Mouse (Mus musculus) left cerebral cortex, adult 18-20 months (tissue): ENCODE measurements around the gene Il17rd. TPM values are rescaled to one million over a fixed set of nuclear protein-coding genes. Genes with fewer than 3 reads are reported as not detected.
A peak's percentile ranks its signal among the peaks of the same experiment; 100 is the strongest.

Experiments used
- DNase-seq, 2 experiments: peaks; one replicate each; pipeline ENCODE4 v3.0.0; 2021 to 2022; ENCODE audit warnings: low spot score in 2 of 2, mixed read lengths in 1 of 2
- long read RNA-seq, 2 experiments: library from polyadenylated mRNA; stranded (forward); transcript quantifications; one replicate each; pipeline ENCODE4 v2.0.0; 2021
- total RNA-seq, 2 experiments: library from RNA; stranded (reverse); gene quantifications; 2 replicates each; pipeline ENCODE4 v1.2.3; 2021

Il17rd gene
- 1 to 10 TPM; 2.1 to 2.6 TPM for total RNA-seq
- long read RNA-seq, experiment 1, result 0 reads
- long read RNA-seq, experiment 2, result 0 reads

GRCm38 (mm10) chr14:27038783-27039182, at the start of gene Il17rd:
Gene Il17rd (plus strand): TSS chr14:27038941.
- DNase-seq, result peak; percentile 76 to 86

- DNase-seq, result no peak
Observed at GRCm38 (mm10) chr14:26991622-26992021, 47.1 kb upstream of the Il17rd start.

DNA sequence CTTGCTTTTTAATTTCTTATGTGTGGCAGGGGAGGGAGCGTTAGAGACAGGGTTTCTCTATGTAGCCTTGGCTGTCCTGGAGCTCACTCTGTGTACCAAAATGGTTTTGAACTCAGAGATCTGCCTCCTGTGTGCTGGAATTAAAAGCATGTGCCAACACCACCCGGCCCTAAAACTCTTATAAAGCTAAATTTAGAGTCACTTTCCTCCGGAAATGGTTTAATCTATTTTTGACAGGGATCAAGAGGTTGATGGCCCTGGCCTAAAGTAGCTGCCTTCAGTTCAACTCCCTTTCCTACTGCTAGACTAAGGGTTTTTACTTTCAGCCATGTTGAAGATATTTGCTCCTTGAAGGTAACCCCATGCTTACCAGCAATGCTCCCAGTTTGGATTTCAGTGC, 45.3 kb upstream of the Il17rd start:
- DNase-seq, result no peak

- no peak for DNase-seq
Observed at GRCm38 (mm10) chr14:26994211-26994741, 44.5 kb upstream of the Il17rd start, which contains the start of gene Hesx1. Gene Hesx1 (plus strand): TSS chr14:26994416.

GRCm38 (mm10) chr14:26996257-26996656, 42.5 kb upstream of the Il17rd start:
- no peak for DNase-seq

DNA sequence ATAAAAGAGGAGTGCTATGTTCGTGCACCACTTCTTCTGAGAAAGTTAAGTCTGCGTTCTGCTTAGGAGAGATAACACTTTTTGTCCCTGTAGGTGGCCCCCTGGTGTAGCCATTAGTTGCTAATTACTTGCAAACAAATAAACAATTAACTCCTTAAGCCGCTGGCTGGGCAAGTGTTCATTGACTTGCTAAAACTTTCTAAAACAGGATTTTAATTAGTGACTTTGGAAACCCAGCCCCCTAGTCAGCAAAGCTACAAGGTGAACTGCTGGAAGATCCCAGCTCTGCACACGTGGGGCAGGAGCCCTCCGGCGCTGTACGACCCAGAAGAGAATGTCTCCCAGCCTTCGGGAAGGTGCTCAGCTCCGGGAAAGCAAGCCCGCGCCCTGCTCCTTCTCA, 38.4 kb upstream of the Il17rd start:
- DNase-seq, result no peak

DNA sequence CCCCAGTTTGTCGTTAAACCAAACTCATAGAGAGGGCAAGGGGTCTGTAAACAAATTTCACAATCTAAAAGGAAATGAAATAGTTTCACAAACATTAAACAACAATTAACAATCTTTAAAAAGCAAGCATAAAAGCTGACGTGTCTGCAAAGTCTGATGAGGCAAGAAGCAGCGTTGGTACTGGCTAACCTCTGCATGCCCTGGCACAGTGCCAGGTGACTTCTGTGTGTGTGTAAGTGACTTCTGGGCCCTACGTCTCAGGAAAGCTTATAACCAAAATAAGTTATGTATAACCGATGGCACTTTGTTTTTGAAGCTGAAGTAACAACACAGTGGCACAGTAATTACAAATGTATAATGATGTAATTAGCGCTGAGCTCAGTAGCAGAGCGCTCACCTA, 33.8 kb upstream of the Il17rd start:
- no peak for DNase-seq

DNA sequence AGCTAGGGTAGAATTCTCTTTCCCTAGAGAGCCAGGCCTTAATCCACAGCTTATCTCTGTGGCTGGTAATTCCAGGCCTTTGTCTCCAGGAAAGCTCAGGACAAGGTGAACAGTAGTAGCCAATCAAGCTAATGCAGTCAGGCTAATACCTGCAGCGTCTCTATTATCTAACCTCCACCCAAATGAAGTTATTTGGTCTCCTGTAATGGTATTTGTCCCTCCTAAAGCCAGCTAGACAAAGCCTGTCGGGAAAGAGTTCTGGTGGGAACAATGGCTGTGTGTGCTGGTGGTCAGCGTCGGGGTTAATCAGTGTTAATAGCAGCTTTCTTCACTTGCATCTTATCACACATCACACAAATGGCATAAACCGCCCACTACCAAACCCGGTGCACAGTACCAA, 32.8 kb upstream of the Il17rd start:
- no peak for DNase-seq

GRCm38 (mm10) chr14:27011561-27011960, 27.2 kb upstream of the Il17rd start:
- DNase-seq, result no peak

- DNase-seq, result no peak
Observed at GRCm38 (mm10) chr14:27013658-27014057, 25.1 kb upstream of the Il17rd start.

DNA sequence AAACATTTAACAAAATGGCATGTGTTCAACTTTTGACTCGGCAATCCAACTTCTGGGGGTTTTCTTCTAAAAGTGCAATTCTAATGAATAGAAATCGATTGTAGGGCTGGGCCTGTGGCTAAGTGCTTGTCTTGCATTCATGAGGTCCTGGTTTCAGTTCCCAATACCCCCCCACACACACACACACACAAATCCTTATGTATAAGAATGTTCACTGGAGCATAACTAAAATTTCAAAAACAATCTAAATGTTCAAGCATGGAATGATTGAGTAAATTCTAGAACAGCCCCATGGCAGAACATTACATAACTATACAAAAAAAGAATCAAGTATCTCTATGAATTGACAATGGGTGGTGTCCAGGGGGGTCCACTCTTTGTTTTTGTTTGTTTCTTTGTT, 20.8 kb upstream of the Il17rd start:
- no peak for DNase-seq

GRCm38 (mm10) chr14:27019850-27020249, 18.9 kb upstream of the Il17rd start:
- no peak for DNase-seq

GRCm38 (mm10) chr14:27022876-27023275, 15.9 kb upstream of the Il17rd start:
- DNase-seq, result peak in 1 of 2 experiments; percentile 20

DNA sequence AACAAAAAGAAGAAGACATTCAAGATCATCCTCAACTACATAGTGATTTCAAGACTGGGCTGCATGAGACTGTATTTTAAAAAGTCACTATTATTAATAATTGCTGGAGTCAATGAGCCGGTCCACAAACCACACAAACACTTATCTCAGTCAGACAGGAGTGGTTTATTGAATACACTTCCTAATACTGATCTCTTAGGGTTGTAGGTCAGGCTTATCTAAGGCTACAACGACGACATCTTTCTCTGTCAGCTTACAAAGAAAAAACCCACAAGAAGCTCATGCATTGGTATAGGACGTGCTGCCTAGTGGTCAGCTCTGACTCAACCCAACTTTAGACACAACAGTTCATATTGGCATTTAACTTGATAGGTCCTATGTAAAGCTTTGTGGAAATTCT, 14.1 kb upstream of the Il17rd start:
- DNase-seq, result no peak

DNA sequence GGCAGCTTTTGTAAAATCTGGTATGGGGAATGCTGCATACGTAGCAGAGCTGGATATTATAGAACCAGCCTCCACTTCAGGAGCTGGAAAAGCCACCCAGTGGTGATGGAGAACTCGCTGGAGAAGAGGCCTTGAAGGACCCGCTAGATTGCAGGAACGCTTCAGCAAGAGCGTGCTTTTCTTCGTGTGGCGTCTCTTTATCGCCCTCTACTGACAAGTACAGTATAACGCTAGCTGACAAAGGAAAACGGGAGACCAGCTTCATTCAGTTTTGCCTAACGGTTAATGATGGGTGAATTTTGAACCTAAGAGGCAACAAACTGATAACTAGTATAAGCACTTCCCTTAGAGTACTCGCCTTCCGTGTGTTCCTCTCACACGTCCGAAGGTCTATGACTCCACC, 9.0 kb upstream of the Il17rd start:
- peak; percentile 32 to 40 for DNase-seq

DNA sequence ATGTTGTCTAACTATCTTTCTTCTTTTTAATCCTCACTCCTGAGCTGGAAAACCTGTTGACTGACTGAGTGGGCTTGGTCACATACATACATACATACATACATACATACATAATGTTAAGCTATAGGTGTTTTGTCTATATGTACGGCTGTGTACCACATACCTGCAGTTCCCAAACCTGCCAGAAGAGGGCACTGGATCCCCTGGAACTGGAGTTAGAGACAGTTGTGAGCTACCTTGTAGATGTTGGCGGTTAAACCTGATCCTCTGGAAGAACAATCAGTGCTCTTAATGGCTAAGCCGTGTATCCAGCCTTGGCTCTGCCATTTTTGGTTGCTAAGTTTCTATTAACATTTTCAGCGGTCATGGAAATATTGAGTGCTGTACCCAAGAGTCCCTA, 7.6 kb upstream of the Il17rd start:
- peak; percentile 43 to 58 for DNase-seq

GRCm38 (mm10) chr14:27037513-27037912, 1.2 kb upstream of the Il17rd start:
- no peak for DNase-seq

DNA sequence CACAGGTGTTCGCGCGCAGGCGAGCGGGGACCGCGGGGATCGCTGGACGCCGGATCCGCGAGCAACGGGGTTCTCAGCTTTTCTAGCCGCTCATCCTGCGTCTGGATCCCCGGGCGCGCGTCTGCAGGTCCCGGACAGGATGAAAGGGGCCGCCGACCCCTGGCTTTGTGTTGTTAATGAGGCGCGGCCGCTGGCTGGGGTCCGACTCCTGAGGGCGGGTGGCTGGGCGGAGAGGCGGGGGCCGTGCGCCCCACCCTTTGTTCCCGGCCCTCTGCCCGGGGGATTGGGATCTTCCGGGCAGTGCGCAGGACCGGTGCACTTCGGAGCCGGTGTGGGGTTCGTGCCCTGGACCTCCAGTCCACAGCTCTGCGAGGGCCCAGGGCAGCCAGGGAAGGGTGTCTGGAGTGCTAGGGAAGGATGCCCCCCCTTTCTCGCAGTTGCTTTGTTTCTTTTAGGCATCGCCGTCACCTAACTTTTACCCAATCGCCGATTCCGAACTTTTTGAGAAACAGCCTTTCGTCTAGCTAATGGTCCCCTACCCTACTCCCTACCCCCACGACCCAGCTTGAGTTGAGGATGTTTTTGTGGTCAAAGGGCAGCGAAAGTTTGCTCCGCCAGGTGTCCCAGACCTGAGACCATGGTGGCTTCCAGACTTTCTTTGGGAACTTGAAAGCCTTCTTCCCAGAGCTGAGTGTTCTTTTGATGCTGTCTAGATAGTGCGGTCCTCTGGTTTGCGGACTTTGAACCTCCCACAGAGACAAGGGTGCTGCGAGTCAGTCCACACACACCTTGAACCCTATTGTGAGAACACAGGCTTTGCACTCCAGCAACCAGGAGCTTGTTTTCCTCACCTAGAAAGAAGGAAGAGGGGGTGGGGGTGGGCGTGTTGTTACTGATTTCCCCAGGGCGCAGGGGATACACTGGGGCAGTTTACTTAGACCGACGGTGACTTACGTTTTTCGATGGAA, 824 bp downstream of the Il17rd start:
- peak in 1 of 2 experiments; percentile 14 for DNase-seq

GRCm38 (mm10) chr14:27040451-27040850, 1.7 kb downstream of the Il17rd start:
- DNase-seq, result no peak

GRCm38 (mm10) chr14:27042280-27042983, 3.7 kb downstream of the Il17rd start:
- DNase-seq, result no peak

GRCm38 (mm10) chr14:27043416-27043815, 4.7 kb downstream of the Il17rd start:
- DNase-seq, result no peak
